Mouse (Mus musculus): ENCODE measurements around the gene Sag. TPM values are rescaled to one million over a fixed set of nuclear protein-coding genes. Genes with fewer than 3 reads are reported as not detected.

The Sag gene
- polyA plus RNA-seq, 1 experiment from 2014 or later = 1.5 TPM

GRCm38 (mm10) chr1:87858529-87858928 lies 55.0 kb downstream of the Sag start:
- no peak overlapping the region for H3K4me2 ChIP-seq
- no peaks in the 10 kb centered on the region for H3K27me3 ChIP-seq (replicated peaks)
- no peak overlapping the region; the same call in 1 of the 2 replicates for H3K27ac ChIP-seq
- H3K36me3 ChIP-seq = no peaks in the 10 kb centered on the region
- H3K9me3 ChIP-seq = no peaks in the 10 kb centered on the region
- no peak overlapping the region for H3K4me3 ChIP-seq (replicated peaks)
- H3K4me1 ChIP-seq = peaks cover 19% of the 10 kb centered on the region
- WGBS = 74% methylated on average over 2 of the region's 2 CpGs
- H3K9ac ChIP-seq = no peak overlapping the region
- no peak for ATAC-seq (ENCODE audit: insufficient read depth, low FRiP score, low read depth)

GRCm38 (mm10) chr1:87863602-87864001 lies 60.1 kb downstream of the Sag start:
- Histone ChIP-seq H3K4me3 (replicated peaks) (no peak overlapping the region), H3K9me3 (no peaks in the 10 kb centered on the region), H3K27me3 (replicated peaks) (no peaks in the 10 kb centered on the region), H3K36me3 (no peaks in the 10 kb centered on the region), H3K9ac (no peak overlapping the region), H3K27ac (no peak overlapping the region), H3K4me2 (no peak overlapping the region), H3K4me1 (peaks cover 4% of the 10 kb centered on the region; the same call in 1 of the 2 replicates)
- no peak for ATAC-seq (ENCODE audit: insufficient read depth, low FRiP score, low read depth)
- WGBS = 65% methylated on average over 3 of the region's 3 CpGs

GRCm38 (mm10) chr1:87864889-87865288 lies 61.4 kb downstream of the Sag start:
- Histone ChIP-seq H3K36me3 (no peaks in the 10 kb centered on the region), H3K9me3 (no peaks in the 10 kb centered on the region), H3K4me2 (no peak overlapping the region), H3K9ac (no peak overlapping the region), H3K4me3 (replicated peaks) (no peak overlapping the region), H3K27ac (no peak overlapping the region), H3K4me1 (peaks cover 4% of the 10 kb centered on the region; the same call in 1 of the 2 replicates), H3K27me3 (replicated peaks) (no peaks in the 10 kb centered on the region)
- no peak for ATAC-seq (ENCODE audit: insufficient read depth, low FRiP score, low read depth)

- WGBS = 82% methylated on average over 1 of the region's 1 CpGs
- peaks cover 4% of the 10 kb centered on the region; the same call in 1 of the 2 replicates for H3K4me1 ChIP-seq
- no peak overlapping the region for H3K4me3 ChIP-seq (replicated peaks)
- H3K27ac ChIP-seq = no peak overlapping the region
- no peaks in the 10 kb centered on the region for H3K9me3 ChIP-seq
- H3K4me2 ChIP-seq = no peak overlapping the region
- ATAC-seq (ENCODE audit: insufficient read depth, low FRiP score, low read depth) = no peak
- no peaks in the 10 kb centered on the region for H3K36me3 ChIP-seq
- no peak overlapping the region for H3K9ac ChIP-seq
- H3K27me3 ChIP-seq (replicated peaks) = no peaks in the 10 kb centered on the region
These were observed 63.2 kb downstream of the Sag start for GRCm38 (mm10) chr1:87866672-87867071.

GRCm38 (mm10) chr1:87871546-87871945 lies 68.1 kb downstream of the Sag start:
- Histone ChIP-seq H3K4me2 (no peak overlapping the region), H3K36me3 (no peaks in the 10 kb centered on the region), H3K4me3 (replicated peaks) (no peak overlapping the region), H3K9ac (no peak overlapping the region), H3K27me3 (replicated peaks) (no peaks in the 10 kb centered on the region), H3K9me3 (no peaks in the 10 kb centered on the region), H3K27ac (no peak overlapping the region), H3K4me1 (no peaks in the 10 kb centered on the region)
- ATAC-seq (ENCODE audit: insufficient read depth, low FRiP score, low read depth) = no peak

- no peaks in the 10 kb centered on the region for H3K36me3 ChIP-seq
- H3K4me2 ChIP-seq = no peak overlapping the region
- no peak overlapping the region for H3K4me3 ChIP-seq (replicated peaks)
- H3K4me1 ChIP-seq = 0 out of 2 replicates have a peak, but pooled peaks cover 7% of the 10 kb centered on the region
- H3K9me3 ChIP-seq = no peaks in the 10 kb centered on the region
- no peak for ATAC-seq (ENCODE audit: insufficient read depth, low FRiP score, low read depth)
- H3K27me3 ChIP-seq (replicated peaks) = no peaks in the 10 kb centered on the region
- no peak overlapping the region for H3K9ac ChIP-seq
- no peak overlapping the region for H3K27ac ChIP-seq
These were observed 69.6 kb downstream of the Sag start for GRCm38 (mm10) chr1:87873081-87873480.

- WGBS = 90% methylated on average over 1 of the region's 1 CpGs
- no peak for ATAC-seq (ENCODE audit: insufficient read depth, low FRiP score, low read depth)
- Histone ChIP-seq H3K36me3 (no peaks in the 10 kb centered on the region), H3K4me2 (no peak overlapping the region), H3K9me3 (no peaks in the 10 kb centered on the region), H3K9ac (no peak overlapping the region), H3K27me3 (replicated peaks) (no peaks in the 10 kb centered on the region), H3K4me1 (peaks cover 17% of the 10 kb centered on the region), H3K27ac (no peak overlapping the region), H3K4me3 (replicated peaks) (no peak overlapping the region)
These were observed 72.6 kb downstream of the Sag start for GRCm38 (mm10) chr1:87876065-87876464.

GRCm38 (mm10) chr1:87877552-87878283 lies 74.2 kb downstream of the Sag start:
- 51% methylated on average over 9 of the region's 9 CpGs for WGBS
- Histone ChIP-seq H3K36me3 (no peaks in the 10 kb centered on the region), H3K4me1 (peaks cover 21% of the 10 kb centered on the region), H3K4me3 (replicated peaks) (no peak overlapping the region), H3K9me3 (no peaks in the 10 kb centered on the region), H3K4me2 (no peak overlapping the region), H3K27me3 (replicated peaks) (no peaks in the 10 kb centered on the region), H3K9ac (no peak overlapping the region), H3K27ac (peak overlapping the region; percentile 54)
- no peak for ATAC-seq (ENCODE audit: insufficient read depth, low FRiP score, low read depth)

- no peaks in the 10 kb centered on the region for H3K9me3 ChIP-seq
These were observed 75.6 kb downstream of the Sag start for GRCm38 (mm10) chr1:87879034-87879433.

GRCm38 (mm10) chr1:87879494-87880325 lies 76.2 kb downstream of the Sag start:
- Histone ChIP-seq H3K36me3 (0 out of 2 replicates have a peak, but pooled peaks cover 3% of the 10 kb centered on the region), H3K9me3 (no peaks in the 10 kb centered on the region), H3K9ac (no peak overlapping the region), H3K4me2 (no peak overlapping the region), H3K27ac (peak overlapping the region; percentile 76), H3K4me1 (peaks cover 21% of the 10 kb centered on the region), H3K4me3 (replicated peaks) (no peak overlapping the region), H3K27me3 (replicated peaks) (no peaks in the 10 kb centered on the region)
- 20% methylated on average over 3 of the region's 3 CpGs for WGBS
- peak; percentile 79 for ATAC-seq (ENCODE audit: insufficient read depth, low FRiP score, low read depth)

More at GRCm38 (mm10) chr1:87879034-87879433, 75.6 kb downstream of the Sag start:
- no peaks in the 10 kb centered on the region for H3K27me3 ChIP-seq (replicated peaks)
- ATAC-seq (ENCODE audit: insufficient read depth, low FRiP score, low read depth) = no peak
- WGBS = 78% methylated on average over 3 of the region's 3 CpGs
- H3K4me1 ChIP-seq = peaks cover 21% of the 10 kb centered on the region
- H3K9ac ChIP-seq = no peak overlapping the region
- H3K4me3 ChIP-seq (replicated peaks) = no peak overlapping the region
- H3K36me3 ChIP-seq = no peaks in the 10 kb centered on the region
- no peak overlapping the region for H3K4me2 ChIP-seq
- H3K27ac ChIP-seq = peak overlapping the region; percentile 76; the same call in 1 of the 2 replicates

GRCm38 (mm10) chr1:87880326-87880627 lies 76.8 kb downstream of the Sag start:
- no peaks in the 10 kb centered on the region for H3K9me3 ChIP-seq
- H3K9ac ChIP-seq = no peak overlapping the region
- no peak overlapping the region for H3K4me2 ChIP-seq
- H3K27ac ChIP-seq = peak overlapping the region; percentile 76
- H3K4me3 ChIP-seq (replicated peaks) = no peak overlapping the region
- peaks cover 21% of the 10 kb centered on the region for H3K4me1 ChIP-seq
- 85% methylated on average over 6 of the region's 6 CpGs for WGBS
- no peak for ATAC-seq (ENCODE audit: insufficient read depth, low FRiP score, low read depth)
- H3K27me3 ChIP-seq (replicated peaks) = no peaks in the 10 kb centered on the region
- 0 out of 2 replicates have a peak, but pooled peaks cover 3% of the 10 kb centered on the region for H3K36me3 ChIP-seq

- no peak overlapping the region for H3K27ac ChIP-seq
- peaks cover 21% of the 10 kb centered on the region for H3K4me1 ChIP-seq
- H3K9ac ChIP-seq = no peak overlapping the region
- no peaks in the 10 kb centered on the region for H3K9me3 ChIP-seq
- H3K4me3 ChIP-seq (replicated peaks) = no peak overlapping the region
- 0 out of 2 replicates have a peak, but pooled peaks cover 3% of the 10 kb centered on the region for H3K36me3 ChIP-seq
- H3K4me2 ChIP-seq = no peak overlapping the region
- H3K27me3 ChIP-seq (replicated peaks) = no peaks in the 10 kb centered on the region
- ATAC-seq (ENCODE audit: insufficient read depth, low FRiP score, low read depth) = no peak
- 55% methylated on average over 2 of the region's 2 CpGs for WGBS
These were observed 77.4 kb downstream of the Sag start for GRCm38 (mm10) chr1:87880856-87881255.

Measured in stomach, embryonic 15.5 days (tissue).